Mouse (Mus musculus) gastrocnemius, postnatal 36 days (tissue): ENCODE measurements around the gene Gnptab. TPM values are rescaled to one million over a fixed set of nuclear protein-coding genes. Genes with fewer than 3 reads are reported as not detected.
"Not testable (repeated sequence)": the region's sequence is repeated elsewhere in the genome, so short reads cannot be mapped to it uniquely, and the experiment has no call there.

Experiments used
- DNase-seq, 2 experiments: peaks; one replicate each; pipeline ENCODE4 v3.0.0; 2022
- intact Hi-C: fragments of 180-260 bp; cut with DNase I; formaldehyde crosslinking; loops from one replicate; pipeline ENCODE4 v1.15.1; 2025
- total RNA-seq, 2 experiments: library from RNA; stranded (reverse); gene quantifications; 2 replicates each; pipeline ENCODE4 v1.2.3; 2021

Gene Gnptab
- total RNA-seq, 2 experiments from 2014 or later: 17.0 to 19.2 TPM

GRCm38 (mm10) chr10:88407875-88408631 lies 29.1 kb downstream of the Gnptab start:
- no peak for DNase-seq
- intact Hi-C loops: no loop called here

- intact Hi-C loops: no loop called here
- no peak for DNase-seq
These were observed 30.8 kb downstream of the Gnptab start for GRCm38 (mm10) chr10:88409751-88410150.

GRCm38 (mm10) chr10:88412290-88412995 lies 33.5 kb downstream of the Gnptab start:
- DNase-seq: no peak
- intact Hi-C loops: no loop called here

GRCm38 (mm10) chr10:88417686-88418085 lies 38.8 kb downstream of the Gnptab start:
- DNase-seq: no peak
- intact Hi-C loops: no loop called here

- intact Hi-C loops: no loop called here
- no peak for DNase-seq
These were observed 41.2 kb downstream of the Gnptab start for GRCm38 (mm10) chr10:88420141-88420541.

GRCm38 (mm10) chr10:88420655-88421435 lies 41.9 kb downstream of the Gnptab start:
- intact Hi-C loops: no loop called here
- no peak for DNase-seq

GRCm38 (mm10) chr10:88426158-88426816 lies 47.4 kb downstream of the Gnptab start:
- peak in 1 of 2 experiments; percentile 36 for DNase-seq
- intact Hi-C loops: loop anchor here (1.0 kb wide), 1 partner anchor 47 kb away; the partner anchor contains the start of genes Dram1 and Gnptab

GRCm38 (mm10) chr10:88426896-88427295 lies 48.0 kb downstream of the Gnptab start:
- intact Hi-C loops: loop anchor here (1.0 kb wide), 1 partner anchor 48 kb away; the partner anchor contains the start of genes Dram1 and Gnptab
- no peak for DNase-seq

GRCm38 (mm10) chr10:88427998-88428397 lies 49.1 kb downstream of the Gnptab start:
- DNase-seq: no peak
- intact Hi-C loops: no loop called here

GRCm38 (mm10) chr10:88441224-88441623 lies 62.3 kb downstream of the Gnptab start:
- DNase-seq: no peak
- intact Hi-C loops: no loop called here

- DNase-seq: peak in 1 of 2 experiments; percentile 21
- intact Hi-C loops: no loop called here
These were observed 72.3 kb downstream of the Gnptab start for GRCm38 (mm10) chr10:88451221-88451620.

GRCm38 (mm10) chr10:88451990-88452389 lies 73.1 kb downstream of the Gnptab start:
- intact Hi-C loops: no loop called here
- DNase-seq: no peak

- no peak for DNase-seq
- intact Hi-C loops: no loop called here
These were observed 78.9 kb downstream of the Gnptab start for GRCm38 (mm10) chr10:88457816-88458215.

GRCm38 (mm10) chr10:88459502-88459992 lies 80.6 kb downstream of the Gnptab start, which contains the start of gene Sycp3:
Gene Sycp3, plus strand, starts transcription at chr10:88459569.
- intact Hi-C loops: no loop called here
- no peak for DNase-seq

GRCm38 (mm10) chr10:88460122-88460820 lies 81.3 kb downstream of the Gnptab start:
- no peak for DNase-seq
- intact Hi-C loops: no loop called here

GRCm38 (mm10) chr10:88482866-88483265 lies 103.9 kb downstream of the Gnptab start:
- not testable (repeated sequence) for DNase-seq

GRCm38 (mm10) chr10:88488629-88489028 lies 109.7 kb downstream of the Gnptab start:
- DNase-seq: no peak
- intact Hi-C loops: no loop called here

More at GRCm38 (mm10) chr10:88482866-88483265, 103.9 kb downstream of the Gnptab start:
- intact Hi-C loops: not testable (repeated sequence)

- DNase-seq: no peak
- intact Hi-C loops: no loop called here
These were observed 112.7 kb downstream of the Gnptab start for GRCm38 (mm10) chr10:88491632-88492031.

- intact Hi-C loops: no loop called here
- DNase-seq: no peak
These were observed 113.7 kb downstream of the Gnptab start for GRCm38 (mm10) chr10:88492658-88493057.
